Mouse (Mus musculus) embryonic fibroblast, embryonic 13.5 days (primary cell): Measurements from ENCODE around the gene Rbbp4.

Experiments
- CTCF ChIP-seq: IDR thresholded peaks from 2 replicates; pipeline ENCODE4 v1.5.1; 2011; ENCODE audit warnings: mild to moderate bottlenecking, control low read depth, low read length, moderate library complexity, borderline replicate concordance; ENCODE audit not compliant: insufficient read depth
- POLR2A ChIP-seq: IDR thresholded peaks from 2 replicates; pipeline ENCODE4 v1.6.1; 2011; ENCODE audit warnings: low read depth, mild to moderate bottlenecking, control low read depth, low read length, moderate library complexity

- TF ChIP-seq POLR2A: no peak
- TF ChIP-seq CTCF: no peak
Measured at GRCm38 (mm10) chr4:129284685-129285084, 50.5 kb downstream of the Rbbp4 start.
